Mouse (Mus musculus) embryo, embryonic 11 days (tissue): ENCODE results near the gene Blvrb.
"Not testable (repeated sequence)": the region's sequence is repeated elsewhere in the genome, so short reads cannot be mapped to it uniquely, and the experiment has no call there.

ENCODE experiments used
- DNase-seq: peaks from one replicate; pipeline ENCODE4 v3.0.0-alpha.2; 2015

Gene Blvrb

DNA sequence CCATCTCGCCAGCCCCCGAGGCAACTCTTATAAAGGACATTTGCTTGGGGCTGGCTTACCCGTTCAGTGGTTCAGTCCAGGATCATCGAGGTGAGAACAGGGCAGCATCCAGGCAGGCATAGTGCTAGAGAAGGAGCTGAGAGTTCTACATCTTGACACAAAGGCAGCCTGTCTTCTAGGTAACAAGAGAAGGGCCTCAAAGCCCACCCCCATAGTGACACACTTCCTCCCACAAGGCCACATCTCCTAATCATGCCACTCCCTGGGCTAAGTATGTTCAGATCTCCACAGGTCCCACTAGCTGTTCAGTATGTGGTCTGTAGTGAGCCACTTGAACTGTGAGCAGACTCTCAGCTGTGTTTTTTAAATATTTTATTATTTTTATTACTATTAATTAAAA, 36.1 kb downstream of the Blvrb start:
- no peak for DNase-seq

DNA sequence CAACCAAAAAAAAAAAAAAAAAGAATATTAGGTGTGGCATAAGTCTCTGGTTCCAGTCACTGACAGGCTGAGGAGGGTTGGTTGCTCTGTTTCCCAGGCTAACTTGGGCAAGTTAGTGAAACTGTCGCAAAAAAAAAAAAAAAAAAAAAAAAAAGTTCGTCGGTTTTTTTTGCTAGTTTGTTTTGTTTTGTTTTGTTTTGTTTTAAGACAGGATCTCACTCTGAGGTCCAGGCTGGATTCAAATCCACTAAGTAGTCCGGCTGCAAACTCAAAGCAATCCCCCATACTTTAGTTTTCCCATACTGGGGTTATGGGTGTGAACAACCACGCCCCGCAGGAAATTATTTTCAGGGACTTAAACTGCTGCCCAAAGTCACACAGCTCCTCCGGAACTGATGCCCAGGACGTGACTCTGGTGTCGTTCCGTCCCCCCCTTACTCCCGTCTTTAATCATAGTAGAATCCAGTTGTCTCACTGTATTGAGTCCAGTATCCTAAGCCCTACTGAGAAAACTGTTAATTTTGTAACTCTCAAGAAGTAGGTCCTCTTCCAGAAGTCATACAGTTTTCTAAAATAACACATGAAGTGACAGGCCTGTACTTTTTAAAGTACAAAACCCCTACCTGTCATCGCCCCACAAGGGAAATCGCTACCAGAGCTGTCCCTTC, 38.5 kb downstream of the Blvrb start:
- DNase-seq, result peak; percentile 43

DNA sequence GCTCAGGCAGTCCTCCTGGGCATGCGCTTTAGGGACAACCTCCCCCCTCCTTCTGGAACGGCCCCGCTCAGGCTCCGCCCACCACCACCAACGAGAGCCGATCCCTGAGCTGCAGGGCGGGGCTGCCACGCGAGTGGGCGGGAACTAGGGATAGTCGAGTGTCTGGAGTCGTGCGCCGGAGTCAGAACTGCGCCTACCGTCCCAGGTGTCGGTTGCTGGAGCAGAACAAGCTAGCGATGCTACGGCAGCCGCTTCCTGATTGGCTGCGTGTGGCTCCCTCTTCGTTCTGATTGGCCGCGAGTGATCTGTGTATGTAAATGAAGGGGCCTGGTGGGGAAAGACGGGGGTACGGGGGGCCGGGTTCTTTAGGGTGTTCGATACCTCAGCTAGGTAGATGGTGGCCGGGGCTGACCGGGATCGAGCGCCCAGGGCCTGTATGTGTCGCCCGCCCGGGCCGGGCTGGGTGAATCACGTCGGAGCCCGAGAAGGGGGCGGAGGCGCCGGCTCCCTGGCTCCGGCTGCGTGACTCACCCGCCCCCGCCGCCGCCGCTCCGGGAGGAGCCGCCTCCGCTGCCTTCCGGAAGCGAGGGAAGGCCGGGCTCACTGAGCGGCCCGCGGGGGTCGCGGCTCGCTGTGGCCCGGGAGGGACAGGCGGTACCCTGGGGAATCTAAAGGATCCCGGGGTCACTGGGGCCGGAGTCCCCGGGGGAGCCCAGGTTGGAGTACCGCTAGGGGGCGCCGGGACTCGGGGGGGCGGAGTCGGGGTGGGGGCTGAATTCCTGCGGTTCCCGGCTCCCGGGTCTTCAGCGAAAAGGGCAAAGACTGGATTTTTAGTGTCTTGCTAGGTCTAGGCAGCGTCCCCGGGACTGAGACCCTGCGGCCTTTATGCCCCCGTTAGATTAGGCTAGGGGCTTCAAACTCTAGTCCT, 39.3 kb downstream of the Blvrb start, which contains the start of gene Sertad1:
Sertad1 (plus strand) TSS at position 141 of the 928 bp plus-strand sequence.
- peak; percentile 100 for DNase-seq

DNA sequence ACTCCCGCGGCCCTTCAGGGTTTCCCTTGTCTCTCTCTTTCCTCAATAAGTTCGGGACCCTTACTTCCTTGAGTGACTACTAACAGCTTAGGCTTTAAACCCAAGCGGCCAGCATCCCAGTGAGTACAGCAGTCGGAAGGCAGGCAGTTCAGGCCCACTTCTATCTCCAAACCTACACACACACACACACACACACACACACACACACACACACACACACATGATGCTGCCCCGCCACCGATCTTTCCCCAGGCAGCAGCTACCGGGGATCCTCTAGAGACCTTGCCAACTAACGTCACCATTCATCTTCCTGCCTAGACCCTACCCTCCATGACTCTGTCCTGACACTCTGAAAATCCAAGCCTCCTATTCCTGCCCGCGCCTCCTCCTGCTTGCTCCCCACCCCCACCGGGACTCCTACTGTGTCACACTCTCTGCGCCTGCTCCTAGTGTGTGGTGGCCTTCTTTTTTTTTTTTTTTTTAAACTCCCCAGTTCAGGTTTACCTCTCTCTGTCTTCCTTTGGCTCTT, 40.0 kb downstream of the Blvrb start:
- peak; percentile 49 for DNase-seq

DNA sequence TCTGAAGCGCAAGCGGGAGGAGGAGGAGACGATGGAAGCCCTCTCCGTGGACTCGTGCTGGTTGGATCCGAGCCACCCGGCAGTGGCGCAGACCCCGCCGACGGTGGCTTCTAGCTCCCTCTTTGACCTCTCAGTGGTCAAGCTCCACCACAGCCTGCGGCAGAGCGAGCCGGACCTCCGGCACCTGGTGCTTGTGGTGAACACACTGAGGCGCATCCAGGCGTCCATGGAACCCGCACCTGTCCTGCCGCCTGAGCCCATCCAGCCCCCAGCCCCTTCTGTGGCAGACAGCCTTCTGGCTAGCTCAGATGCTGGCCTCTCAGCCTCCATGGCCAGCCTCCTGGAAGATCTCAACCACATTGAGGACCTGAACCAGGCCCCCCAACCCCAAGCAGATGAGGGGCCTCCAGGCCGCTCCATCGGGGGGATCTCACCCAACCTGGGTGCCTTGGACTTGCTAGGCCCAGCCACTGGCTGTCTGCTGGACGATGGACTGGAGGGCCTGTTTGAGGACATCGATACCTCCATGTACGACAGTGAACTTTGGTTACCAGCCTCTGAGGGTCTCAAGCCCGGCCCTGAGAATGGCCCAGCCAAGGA, 41.6 kb downstream of the Blvrb start:
- no peak for DNase-seq

DNA sequence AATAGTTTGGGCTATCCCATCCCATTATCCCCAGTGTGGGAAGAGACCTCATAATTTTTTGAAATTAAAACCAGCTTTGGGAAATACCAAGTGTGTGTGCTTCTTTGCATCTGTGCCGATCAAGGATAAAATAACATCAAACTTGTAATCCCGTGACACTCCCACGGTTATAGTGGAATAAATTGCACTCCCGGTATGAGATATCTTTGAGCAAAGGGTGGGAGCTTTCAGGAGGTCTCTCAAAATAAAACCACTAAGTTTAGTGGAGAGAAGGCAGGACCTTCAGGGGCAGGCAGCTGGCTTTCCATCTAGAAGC, 42.4 kb downstream of the Blvrb start:
- DNase-seq, result no peak

DNA sequence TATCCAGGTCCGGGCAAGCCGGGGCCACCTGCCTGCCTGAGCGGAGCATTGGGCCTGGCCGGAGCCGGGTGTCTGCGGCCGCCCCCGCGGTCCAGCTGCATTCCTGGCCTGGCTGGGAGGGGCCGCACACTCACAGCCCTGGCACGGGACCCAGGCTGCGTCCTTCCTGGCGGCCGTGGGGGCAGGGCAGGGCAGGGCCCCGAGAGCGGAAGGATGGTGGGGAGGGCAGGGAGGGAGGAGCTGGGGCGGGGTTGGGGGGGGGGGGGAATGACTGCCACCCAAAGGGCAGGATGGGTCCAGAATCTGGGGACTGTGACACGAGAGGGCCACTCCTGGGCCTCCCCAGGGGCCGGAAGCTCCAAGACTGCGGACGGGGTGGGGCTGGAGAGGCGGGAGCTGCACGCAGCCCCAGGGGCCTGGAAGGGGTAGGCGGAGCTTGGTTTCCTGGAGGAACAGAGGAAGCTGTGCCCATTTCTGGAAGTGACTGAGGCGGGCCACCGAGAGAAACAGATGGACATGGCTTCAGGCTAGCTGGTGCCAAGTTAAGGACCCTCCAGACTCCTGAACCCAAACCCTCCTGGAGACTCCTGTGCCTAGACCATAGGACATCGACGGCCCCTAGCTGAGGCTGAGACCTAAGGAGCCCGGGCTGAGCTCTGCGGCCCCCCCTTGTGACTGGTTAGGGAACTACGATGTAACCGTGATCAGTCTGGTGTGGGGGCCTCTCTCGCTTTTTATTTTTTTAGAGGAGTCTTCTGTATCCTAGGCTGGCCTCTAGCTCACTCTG, 43.0 kb downstream of the Blvrb start:
- peak; percentile 91 for DNase-seq

DNA sequence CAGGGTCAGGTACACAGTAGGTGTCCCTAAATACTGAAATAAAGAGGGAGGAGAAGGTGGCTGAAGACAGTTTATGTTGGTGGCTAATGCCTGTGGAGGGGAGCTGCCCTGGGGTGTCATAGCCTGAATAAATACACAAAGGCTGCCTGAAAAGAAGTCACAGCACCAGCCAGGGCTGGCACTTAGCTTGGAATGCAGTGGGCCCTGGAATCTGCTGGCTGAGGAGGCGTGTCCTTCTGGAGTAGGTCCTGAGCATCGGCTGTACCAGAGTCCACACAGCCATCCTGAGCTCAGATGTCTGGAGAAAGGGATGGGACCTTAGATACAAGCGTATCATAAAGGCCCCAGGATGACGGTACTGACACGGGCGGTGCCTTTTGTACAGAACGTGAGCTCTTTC, 44.1 kb downstream of the Blvrb start:
- no peak for DNase-seq

DNA sequence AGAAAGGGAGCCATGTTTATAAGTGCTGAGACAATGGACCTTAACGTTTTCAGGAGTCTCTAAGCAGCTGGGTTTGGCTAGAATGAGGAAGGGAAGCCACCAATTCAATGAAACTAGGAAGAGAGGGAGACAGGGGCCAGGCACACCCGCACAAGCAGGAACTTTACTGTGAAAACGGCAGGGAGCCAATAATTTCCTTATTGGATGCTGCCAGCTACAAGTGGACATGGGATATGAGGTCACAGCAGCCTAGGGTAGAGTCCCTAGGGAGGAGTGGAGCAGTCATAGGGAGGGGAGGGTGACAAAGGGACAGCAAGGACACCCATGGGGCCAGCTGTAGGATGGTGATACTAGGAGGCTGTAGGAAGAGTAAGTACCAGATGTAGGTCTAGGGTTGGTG, 45.2 kb downstream of the Blvrb start:
- no peak for DNase-seq

DNA sequence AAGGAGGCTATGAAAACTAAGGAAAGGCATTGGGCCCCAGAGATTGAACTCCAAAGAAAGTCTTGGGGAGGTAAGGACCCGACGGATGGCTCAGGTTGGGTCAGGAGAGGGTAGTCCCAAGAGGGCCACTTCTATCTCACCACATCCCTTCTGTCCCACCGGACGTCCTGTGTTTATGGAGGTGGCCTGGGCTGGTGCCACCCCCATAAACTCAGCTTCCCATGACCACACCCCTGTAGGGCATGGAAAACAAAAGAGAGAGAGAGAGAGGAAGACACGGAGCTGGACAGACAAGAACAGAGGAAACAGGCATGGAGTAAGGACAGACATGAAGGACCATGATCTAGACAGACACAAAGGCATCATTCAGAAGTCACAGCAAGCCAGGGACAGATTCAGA, 45.7 kb downstream of the Blvrb start:
- DNase-seq, result no peak

DNA sequence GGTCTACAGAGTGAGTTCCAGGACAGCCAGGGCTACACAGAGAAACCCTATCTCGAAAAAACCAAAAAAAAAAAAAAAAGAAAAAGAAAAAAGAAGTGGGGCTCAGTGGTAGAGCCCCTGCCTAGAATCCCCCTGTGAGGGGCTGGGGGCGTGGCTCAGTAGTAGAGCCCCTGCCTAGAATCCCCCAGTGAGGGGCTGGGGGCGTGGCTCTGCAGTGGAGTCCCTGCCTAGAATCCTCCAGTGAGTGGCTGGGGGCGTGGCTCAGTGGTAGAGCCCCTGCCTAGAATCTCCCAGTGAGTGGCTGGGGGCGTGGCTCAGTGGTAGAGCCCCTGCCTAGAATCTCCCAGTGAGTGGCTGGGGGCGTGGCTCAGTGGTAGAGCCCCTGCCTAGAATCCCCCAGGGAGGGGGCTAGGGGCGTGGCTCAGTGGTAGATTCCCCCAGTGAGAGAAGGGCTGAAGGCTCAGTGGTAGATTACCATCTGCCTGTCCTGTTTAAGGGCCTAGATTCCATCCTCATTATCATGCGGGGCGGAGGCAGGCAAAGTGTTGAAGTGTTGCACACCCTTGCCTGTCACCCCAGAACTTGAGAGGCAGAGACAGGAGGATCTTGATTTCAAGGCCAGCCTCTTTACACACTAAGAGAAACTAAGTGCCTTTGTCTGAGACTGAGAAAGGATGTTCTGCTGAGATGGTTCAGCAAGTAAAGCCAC, 47.0 kb downstream of the Blvrb start:
- not testable (repeated sequence) for DNase-seq

DNA sequence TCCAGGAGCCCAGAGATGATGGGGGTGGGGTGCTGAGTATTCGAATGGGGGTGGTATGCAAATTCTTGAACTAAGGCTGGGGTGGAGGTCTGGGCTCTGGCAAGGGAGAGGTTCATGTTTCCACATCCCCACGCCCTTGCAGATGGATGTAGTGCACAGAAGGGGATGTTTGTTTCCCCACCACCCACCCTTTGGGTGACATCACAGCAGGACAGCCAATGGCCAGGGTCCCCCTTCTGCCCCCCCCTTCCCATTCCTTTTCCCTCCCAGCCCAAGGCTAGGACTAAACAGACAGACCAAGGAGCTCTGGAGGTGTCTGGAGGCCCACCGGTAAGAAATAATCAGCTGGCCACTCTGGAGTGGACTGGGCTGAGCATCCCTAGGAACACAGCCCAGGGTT, 51.3 kb downstream of the Blvrb start, which contains the start of gene Prx:
Prx (plus strand) TSS at position 289 of the 400 bp plus-strand sequence.
- DNase-seq, result no peak

DNA sequence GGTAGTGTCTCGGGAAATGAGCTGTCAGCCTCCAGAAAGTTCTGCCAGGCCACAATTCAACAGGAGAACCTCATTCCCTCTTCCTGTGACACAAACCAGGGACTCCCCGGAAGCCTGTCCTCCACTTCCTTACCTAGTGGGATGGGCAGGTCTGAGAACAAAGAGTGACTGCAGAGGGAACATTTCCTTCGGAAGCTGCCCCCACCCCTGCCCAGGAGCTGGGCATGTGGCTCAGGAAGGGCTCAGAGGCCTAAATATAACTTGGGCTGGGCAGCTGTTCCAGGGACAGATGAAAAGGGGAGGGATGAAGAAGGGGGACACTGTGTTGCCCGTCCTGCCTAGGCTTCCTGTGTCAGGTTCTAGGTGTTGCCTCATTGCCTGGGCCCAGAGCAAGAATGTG, 53.8 kb downstream of the Blvrb start:
- DNase-seq, result no peak

DNA sequence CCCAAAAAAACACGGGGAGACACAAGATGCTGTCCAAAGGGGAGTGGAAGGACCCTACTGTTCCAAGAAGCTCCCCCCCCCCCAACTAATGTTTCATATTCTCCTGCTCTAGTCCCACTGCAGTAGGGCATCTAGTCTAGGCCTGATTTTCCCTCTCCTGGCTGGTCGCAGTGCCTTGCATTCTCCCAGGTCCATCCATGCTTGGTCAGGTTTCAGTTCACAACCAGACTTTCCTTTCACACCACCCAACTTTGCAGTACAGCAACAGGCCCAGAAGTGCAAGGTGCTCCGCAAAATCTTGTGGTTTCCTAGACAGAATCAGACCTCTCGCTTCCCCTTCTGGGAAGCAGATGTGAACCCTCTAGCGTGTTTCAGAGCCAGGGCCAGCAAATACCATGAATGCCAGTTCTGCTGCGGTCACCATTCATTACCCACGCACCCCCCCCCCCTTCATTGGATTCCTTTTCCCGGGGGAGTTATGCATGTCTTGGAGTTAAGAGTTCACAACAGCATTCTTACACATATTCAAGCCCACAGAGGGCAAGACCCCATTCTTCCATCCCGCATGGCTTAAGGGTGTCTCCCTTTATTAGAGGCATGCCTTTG, 59.1 kb downstream of the Blvrb start:
- peak; percentile 49 for DNase-seq

DNA sequence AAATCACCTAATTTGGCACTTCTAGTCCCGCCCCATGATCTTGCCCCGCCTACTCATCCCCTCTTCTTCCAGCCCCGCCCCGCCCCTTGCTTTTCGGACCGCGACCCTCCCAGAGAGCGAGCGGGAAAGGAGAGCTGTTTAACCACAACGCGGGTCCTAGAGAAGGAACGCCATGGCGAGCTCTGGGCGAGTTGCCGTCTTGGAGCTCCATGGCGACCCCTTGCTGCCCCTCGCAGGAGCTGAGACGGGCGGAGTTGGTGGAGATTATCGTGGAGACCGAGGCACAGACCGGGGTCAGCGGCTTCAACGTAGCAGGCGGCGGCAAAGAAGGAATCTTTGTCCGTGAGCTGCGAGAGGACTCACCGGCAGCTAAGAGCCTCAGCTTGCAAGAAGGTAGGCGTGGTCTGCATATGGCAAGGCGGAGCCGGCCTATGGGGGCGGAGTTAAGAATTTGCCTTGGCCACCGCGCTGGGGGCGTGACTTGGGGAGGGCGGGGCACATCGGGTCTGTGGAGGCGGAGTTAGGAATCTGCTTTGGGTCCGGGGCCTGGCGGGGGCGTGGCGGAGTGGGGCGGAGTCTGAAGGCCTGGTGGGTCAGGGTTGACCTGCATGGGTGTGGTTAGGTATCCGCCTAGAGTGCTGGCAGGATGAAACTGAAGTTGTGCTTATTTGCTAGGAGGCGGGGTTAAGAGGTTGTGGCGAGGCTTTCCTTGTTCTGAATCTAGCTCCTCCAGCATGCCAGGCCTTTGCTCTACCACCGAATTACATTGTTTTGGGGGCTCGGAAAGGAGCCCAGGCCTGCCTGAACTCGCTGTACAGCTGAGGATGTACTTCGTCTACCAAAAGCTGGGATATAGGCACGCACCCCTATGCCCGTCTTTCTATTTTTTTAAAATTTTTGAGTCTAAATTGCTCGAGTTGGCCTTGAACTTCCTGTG, 60.2 kb downstream of the Blvrb start:
- DNase-seq, result peak; percentile 99

DNA sequence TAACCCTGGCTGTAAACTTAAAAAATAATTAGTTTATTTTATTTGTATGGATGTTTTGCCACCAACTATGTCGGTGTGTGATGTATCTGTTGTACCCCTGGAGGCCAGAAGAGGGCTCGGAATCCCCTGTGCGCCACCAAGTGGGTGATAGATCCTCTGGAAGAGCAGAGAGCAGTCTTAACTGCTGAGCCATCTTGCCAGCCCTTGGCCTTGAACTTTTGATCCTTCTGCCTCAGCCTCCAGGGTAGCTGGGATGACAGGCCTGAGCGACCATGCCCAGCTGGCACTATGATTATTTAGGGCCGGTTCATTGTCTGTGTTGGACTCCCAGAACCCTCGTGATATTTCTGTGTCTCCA, 60.8 kb downstream of the Blvrb start:
- DNase-seq, result peak; percentile 73

DNA sequence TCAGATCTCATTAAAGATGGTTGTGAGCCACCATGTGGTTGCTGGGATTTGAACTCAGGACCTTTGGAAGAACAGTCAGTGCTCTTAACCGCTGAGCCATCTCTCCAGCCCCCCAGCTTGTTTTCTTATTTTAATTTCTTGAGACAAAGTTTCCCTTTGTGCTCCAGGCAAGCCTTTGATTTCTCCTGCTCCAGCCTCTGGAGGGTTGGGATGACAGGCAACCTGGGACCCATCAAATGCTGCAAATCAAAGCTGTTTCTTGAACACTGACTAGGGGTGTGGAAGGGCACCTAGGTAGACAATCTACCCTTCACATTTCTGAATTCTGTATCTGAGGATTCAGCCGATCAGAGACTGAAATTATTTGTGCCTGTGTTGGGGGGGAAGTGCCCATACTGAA, 63.0 kb downstream of the Blvrb start:
- no peak for DNase-seq

DNA sequence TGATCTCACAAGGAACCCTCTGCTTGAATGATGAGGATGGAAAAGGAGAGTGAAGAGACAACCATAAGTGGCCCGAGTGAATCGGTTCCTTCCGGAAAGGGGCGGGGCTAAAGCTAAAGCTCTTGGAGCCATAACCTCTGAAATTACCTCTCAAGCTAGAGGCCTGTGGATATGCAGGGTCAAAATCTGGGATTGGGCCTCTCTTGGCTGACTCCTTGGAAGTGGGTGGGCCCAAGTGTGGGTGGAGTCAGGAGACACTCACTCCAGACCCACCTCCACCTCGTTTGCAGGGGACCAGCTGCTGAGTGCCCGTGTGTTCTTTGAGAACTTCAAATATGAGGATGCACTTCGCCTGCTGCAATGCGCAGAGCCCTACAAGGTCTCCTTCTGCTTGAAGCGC, 67.2 kb downstream of the Blvrb start:
- no peak for DNase-seq
